In genomic region chr19:55940538-55941252, GRCm38 (mm10) we compare ENCODE assay signal across 8 mouse cellular contexts.
DNase-seq lines count a peak whose midpoint lies in the region; ATAC-seq and TF ChIP-seq lines count a peak whose summit lies in the region.

No protein-coding gene starts in this region.

- H3K27ac ChIP-seq in forebrain, postnatal 0 days (ENCODE audit: low read depth, low read length) = no peak overlapping the region
- no peak overlapping the region for H3K27ac ChIP-seq in cerebellum, adult 2 months (ENCODE audit: insufficient read depth, low read length)

- H3K27me3 ChIP-seq in forebrain, postnatal 0 days (ENCODE audit: insufficient read depth, low read length) = 0 out of 2 replicates have a peak, but pooled peaks cover 8% of the 10 kb centered on the region
- H3K27me3 ChIP-seq in cerebellum, adult 2 months (ENCODE audit: control insufficient read depth, insufficient read depth, low read length) = no peaks in the 10 kb centered on the region

- WGBS in forebrain, postnatal 0 days = 10% methylated on average over 11 of the region's 11 CpGs
- 18% methylated on average over 11 of the region's 11 CpGs for WGBS in cerebellum, adult 2 months

- no peak for TF ChIP-seq CTCF in forebrain, postnatal 0 days (IDR thresholded peaks at IDR 0.05; ENCODE audit: low read depth)
- TF ChIP-seq CTCF in cerebellum, adult 2 months (IDR thresholded peaks at IDR 0.05; ENCODE audit: borderline replicate concordance, insufficient read depth, low read depth, low read length) = no peak

- no peak for TF ChIP-seq POLR2A in cerebellum, adult 2 months (IDR thresholded peaks at IDR 0.05; ENCODE audit: borderline replicate concordance, insufficient read depth, low read length)

- peaks cover 5% of the 10 kb centered on the region; the same call in 1 of the 2 replicates for H3K4me1 ChIP-seq in forebrain, postnatal 0 days (ENCODE audit: insufficient read depth)
- no peaks in the 10 kb centered on the region; the same call in 1 of the 2 replicates for H3K4me1 ChIP-seq in cerebellum, adult 2 months (ENCODE audit: control insufficient read depth, insufficient read depth, low read length)

- 0 out of 2 replicates have a peak overlapping the region, but pooled peaks have one; percentile 2 for H3K4me2 ChIP-seq in forebrain, postnatal 0 days (ENCODE audit: low read depth)

- no peak overlapping the region for H3K4me3 ChIP-seq in forebrain, postnatal 0 days (ENCODE audit: low read depth, low read length)
- H3K4me3 ChIP-seq in cerebellum, adult 2 months (replicated peaks; ENCODE audit: insufficient read depth, low read depth, low read length) = no peak overlapping the region

- peak; percentile 86 for ATAC-seq in forebrain, postnatal 0 days

- DNase-seq in kidney, postnatal 4 days = peak; percentile 24 to 36
- no peak for DNase-seq in kidney, adult 8-10 months
- DNase-seq in forebrain, postnatal 0 days = peak; percentile 73
- DNase-seq in left cerebral cortex, adult 8-10 months (ENCODE audit: low spot score in 2 of 2) = peak; percentile 21 to 73
- DNase-seq in retina, postnatal 1 day = peak; percentile 55
- DNase-seq in adrenal gland, postnatal 25 days = no peak
- no peak for DNase-seq in cerebellum, adult 2 months
- no peak for DNase-seq in spleen, postnatal 4 days (ENCODE audit: low spot score in 2 of 2)

- H3K9me3 ChIP-seq in forebrain, postnatal 0 days (ENCODE audit: low read length) = no peaks in the 10 kb centered on the region

- H3K36me3 ChIP-seq in forebrain, postnatal 0 days (ENCODE audit: insufficient read depth) = no peaks in the 10 kb centered on the region

- H3K9ac ChIP-seq in forebrain, postnatal 0 days = no peak overlapping the region

Comparison
In these comparisons a context has a peak if more than half of its experiments do, and no peak if none do; other contexts are left out.
1. DNase-seq: peak in kidney, postnatal 4 days (2 of 2), forebrain, postnatal 0 days (single experiment), left cerebral cortex, adult 8-10 months (2 of 2) and retina, postnatal 1 day (single experiment); none in kidney, adult 8-10 months (0 of 2), adrenal gland, postnatal 25 days (single experiment), cerebellum, adult 2 months (0 of 2) and spleen, postnatal 4 days (0 of 2).